Mouse (Mus musculus) liver, embryonic 14.5 days (tissue): ENCODE measurements around the gene Lhfpl2.

ENCODE experiments used
- CTCF ChIP-seq: IDR thresholded peaks from 2 replicates; pipeline ENCODE4 v1.5.1; 2016; ENCODE audit warnings: antibody characterized with exemption, low read depth, control low read depth
- EP300 ChIP-seq: IDR thresholded peaks from 2 replicates; pipeline ENCODE4 v1.6.1; 2016; ENCODE audit warnings: antibody characterized with exemption, low read depth

GRCm38 (mm10) chr13:94075181-94075580 is 17.6 kb downstream of the Lhfpl2 start:
- TF ChIP-seq CTCF: no peak
- TF ChIP-seq EP300: no peak
